ENCODE assay signal across 31 mouse cellular contexts in the genomic region with DNA sequence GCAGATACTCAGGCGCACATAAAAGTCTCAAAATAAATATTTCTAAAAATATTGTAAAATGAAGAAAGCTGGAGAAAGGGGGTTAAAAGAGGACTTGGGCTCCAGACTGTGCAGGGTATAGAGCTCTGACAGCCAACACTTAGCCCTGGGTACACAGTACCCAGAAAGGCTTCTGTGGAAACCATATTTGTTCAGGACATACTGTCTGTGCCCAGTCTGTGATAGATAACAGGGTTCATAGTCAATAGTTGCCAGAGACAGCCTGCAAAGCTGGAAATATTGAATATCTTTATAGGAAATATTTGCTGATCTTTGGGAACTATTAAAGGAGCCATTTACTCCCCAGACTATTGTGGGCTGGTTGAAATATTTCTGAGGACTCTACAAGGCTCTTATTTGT. TPM values are rescaled to one million over a fixed set of nuclear protein-coding genes. Genes with fewer than 3 reads are reported as not detected.
"Had no signal": no experiment of that assay in that cellular context is flagged by ENCODE, and none has a peak within 500 bp of the region (broad histone marks: within the 10 kb centered on the region; RNA-seq: fewer than 3 reads in every experiment).

No protein-coding gene starts in this region.

- H3K27me3 ChIP-seq: limb, embryonic 12.5 days; limb, embryonic 13.5 days; limb, embryonic 15.5 days; liver, embryonic 13.5 days; liver, embryonic 15.5 days; lung, embryonic 15.5 days; midbrain, embryonic 12.5 days; midbrain, embryonic 13.5 days; midbrain, embryonic 15.5 days had no signal

- H3K4me3 ChIP-seq: left cerebral cortex, adult 2 months; limb, embryonic 10.5 days; limb, embryonic 12.5 days; limb, embryonic 13.5 days; limb, embryonic 15.5 days; liver, embryonic 13.5 days; liver, embryonic 15.5 days; lung, embryonic 15.5 days; megakaryocyte, embryonic 14.5 days; midbrain, embryonic 10.5 days; midbrain, embryonic 12.5 days; midbrain, embryonic 13.5 days; midbrain, embryonic 15.5 days; myocyte had no signal

- DNase-seq: left cerebral cortex, postnatal 4 days; liver; liver, embryonic 13.5 days; lung, adult 18-20 months; lung, adult 2 months; lung, embryonic 14.5 days; lung, postnatal 10 days; lung, postnatal 14 days; lung, postnatal 36 days; lung, postnatal 4 days; midbrain, embryonic 14.5 days had no signal

- H3K9me3 ChIP-seq: limb, embryonic 10.5 days; limb, embryonic 12.5 days; limb, embryonic 13.5 days; limb, embryonic 15.5 days; liver, embryonic 13.5 days; liver, embryonic 15.5 days; lung, embryonic 15.5 days; midbrain, embryonic 10.5 days; midbrain, embryonic 12.5 days; midbrain, embryonic 13.5 days; midbrain, embryonic 15.5 days had no signal

- H3K27ac ChIP-seq: left cerebral cortex, adult 2 months; limb, embryonic 10.5 days; limb, embryonic 12.5 days; limb, embryonic 13.5 days; limb, embryonic 15.5 days; liver, embryonic 13.5 days; liver, embryonic 14.5 days; liver, embryonic 15.5 days; lung, embryonic 15.5 days; macrophage; midbrain, embryonic 10.5 days; midbrain, embryonic 12.5 days; midbrain, embryonic 13.5 days; midbrain, embryonic 15.5 days had no signal

- ATAC-seq: lung, postnatal 0 days; midbrain, embryonic 13.5 days; midbrain, embryonic 15.5 days; midbrain, embryonic 16.5 days had no signal

- H3K4me1 ChIP-seq: limb, embryonic 10.5 days; limb, embryonic 12.5 days; limb, embryonic 13.5 days; limb, embryonic 15.5 days; liver, embryonic 15.5 days; lung, embryonic 15.5 days; midbrain, embryonic 10.5 days; midbrain, embryonic 12.5 days; midbrain, embryonic 13.5 days; midbrain, embryonic 15.5 days had no signal

- H3K9ac ChIP-seq: limb, embryonic 12.5 days; limb, embryonic 13.5 days; limb, embryonic 15.5 days; liver, embryonic 13.5 days; liver, embryonic 14.5 days; liver, embryonic 15.5 days; lung, embryonic 14.5 days; lung, embryonic 15.5 days; midbrain, embryonic 12.5 days; midbrain, embryonic 13.5 days; midbrain, embryonic 15.5 days had no signal

- H3K4me2 ChIP-seq: limb, embryonic 12.5 days; limb, embryonic 13.5 days; limb, embryonic 15.5 days; liver, embryonic 13.5 days; liver, embryonic 15.5 days; lung, embryonic 14.5 days; lung, embryonic 15.5 days; midbrain, embryonic 11.5 days; midbrain, embryonic 12.5 days; midbrain, embryonic 13.5 days; midbrain, embryonic 15.5 days had no signal

- H3K36me3 ChIP-seq: limb, embryonic 10.5 days; limb, embryonic 12.5 days; limb, embryonic 13.5 days; limb, embryonic 15.5 days; liver, embryonic 13.5 days; liver, embryonic 15.5 days; lung, embryonic 15.5 days; midbrain, embryonic 10.5 days; midbrain, embryonic 12.5 days; midbrain, embryonic 13.5 days; midbrain, embryonic 15.5 days had no signal

RNA-seq across cellular contexts. Expression of a gene that starts 35.5 kb away (rescaled TPM):
- total RNA-seq: megakaryocyte-erythroid progenitor cell, adult 5-6 weeks; monocyte, adult 5-6 weeks had no signal
- polyA plus RNA-seq: macrophage had no signal
